In genomic region chr1:160308996-160309395, GRCm38 (mm10) we compare ENCODE assay signal across 8 mouse cellular contexts.
DNase-seq lines count a peak whose midpoint lies in the region; ATAC-seq lines count a peak whose summit lies in the region.

No protein-coding gene starts in this region.

- DNase-seq in adrenal gland, postnatal 14 days: peak; percentile 25
- DNase-seq in adrenal gland, adult 8-10 months: no peak
- peak; percentile 28 for DNase-seq in WW6 (ENCODE audit: low read depth, low spot score)
- DNase-seq in kidney, postnatal 25 days: peak; percentile 50 to 69
- peak; percentile 28 to 62 for DNase-seq in urinary bladder, postnatal 4 days (ENCODE audit: low spot score in 2 of 2)
- DNase-seq in adrenal gland, adult (ENCODE audit: inconsistent age in 2 of 2, low spot score in 1 of 2): no peak

- ATAC-seq in megakaryocyte-erythroid progenitor cell, adult 5-6 weeks (replicated peaks; ENCODE audit: low FRiP score, low TSS enrichment, poor library complexity, severe bottlenecking): peak; percentile 32; the same call in 1 of the 2 replicates
- no peak for ATAC-seq in cerebellum, adult (ENCODE audit: insufficient number of reproducible peaks, low FRiP score, low TSS enrichment)

Comparison
In these comparisons a context has a peak if more than half of its experiments do, and no peak if none do; other contexts are left out.
1. DNase-seq: peak in adrenal gland, postnatal 14 days (single experiment), WW6 (single experiment), kidney, postnatal 25 days (2 of 2) and urinary bladder, postnatal 4 days (2 of 2); none in adrenal gland, adult 8-10 months (single experiment) and adrenal gland, adult (0 of 2).